Mouse (Mus musculus) megakaryocyte, embryonic 14.5 days (primary cell): Measurements from ENCODE around the gene Vax1. TPM values are rescaled to one million over a fixed set of nuclear protein-coding genes. Genes with fewer than 3 reads are reported as not detected.

Experiments
- H3K27me3 ChIP-seq: replicated peaks from 2 replicates; pipeline ENCODE3; 2012; ENCODE audit warnings: inconsistent platforms
- H3K36me3 ChIP-seq: replicated peaks from 2 replicates; pipeline ENCODE3; 2012; ENCODE audit warnings: low read length, inconsistent platforms, mixed read lengths
- H3K4me1 ChIP-seq: 2 replicates; pipeline ENCODE4 v1.6.1; 2012; ENCODE audit warnings: inconsistent platforms
- H3K4me3 ChIP-seq: replicated peaks from 2 replicates; pipeline ENCODE3; 2012; ENCODE audit warnings: moderate library complexity, mild to moderate bottlenecking, inconsistent platforms
- H3K9me3 ChIP-seq: 2 replicates; pipeline ENCODE4 v1.6.1; 2012; ENCODE audit warnings: inconsistent platforms
- FLI1 ChIP-seq: IDR thresholded peaks from 2 replicates; pipeline ENCODE4 v1.6.1; 2012; ENCODE audit warnings: low read length, inconsistent platforms, mixed read lengths
- GATA1 ChIP-seq: IDR thresholded peaks from 3 replicates; pipeline ENCODE4 v1.6.1; 2012; ENCODE audit warnings: mixed read lengths, low read length, inconsistent platforms, borderline replicate concordance
- polyA plus RNA-seq: library from polyadenylated mRNA; stranded (reverse); fragments of >175 nt; gene quantifications from 2 replicates; pipeline ENCODE4 v1.2.3, GENCODE M21; 2012; ENCODE audit warnings: low replicate concordance; ENCODE audit not compliant: insufficient read depth

Vax1 gene
- polyA plus RNA-seq, 1 experiment: not detected

- peaks cover 94% of the 10 kb centered on the region for H3K27me3 ChIP-seq
- no peaks in the 10 kb centered on the region for H3K9me3 ChIP-seq
- no peaks in the 10 kb centered on the region for H3K36me3 ChIP-seq
- H3K4me3 ChIP-seq: no peak overlapping the region
- no peak for TF ChIP-seq GATA1
- TF ChIP-seq FLI1: no peak
- peaks cover 26% of the 10 kb centered on the region for H3K4me1 ChIP-seq
Observed at GRCm38 (mm10) chr19:59170766-59171095, 875 bp upstream of the Vax1 start.

- Histone ChIP-seq H3K27me3 (peaks cover 99% of the 10 kb centered on the region), H3K4me3 (peak overlapping the region; percentile 42), H3K4me1 (peaks cover 26% of the 10 kb centered on the region), H3K9me3 (no peaks in the 10 kb centered on the region), H3K36me3 (no peaks in the 10 kb centered on the region)
- TF ChIP-seq FLI1 (no peak), GATA1 (no peak)
Observed at GRCm38 (mm10) chr19:59169143-59169935, 517 bp downstream of the Vax1 start.

GRCm38 (mm10) chr19:59168386-59168905 is 1.4 kb downstream of the Vax1 start:
- no peaks in the 10 kb centered on the region for H3K9me3 ChIP-seq
- H3K27me3 ChIP-seq: peaks cover 99% of the 10 kb centered on the region
- no peaks in the 10 kb centered on the region for H3K36me3 ChIP-seq
- no peak for TF ChIP-seq FLI1
- TF ChIP-seq GATA1: no peak
- H3K4me3 ChIP-seq: no peak overlapping the region
- H3K4me1 ChIP-seq: peaks cover 26% of the 10 kb centered on the region

DNA sequence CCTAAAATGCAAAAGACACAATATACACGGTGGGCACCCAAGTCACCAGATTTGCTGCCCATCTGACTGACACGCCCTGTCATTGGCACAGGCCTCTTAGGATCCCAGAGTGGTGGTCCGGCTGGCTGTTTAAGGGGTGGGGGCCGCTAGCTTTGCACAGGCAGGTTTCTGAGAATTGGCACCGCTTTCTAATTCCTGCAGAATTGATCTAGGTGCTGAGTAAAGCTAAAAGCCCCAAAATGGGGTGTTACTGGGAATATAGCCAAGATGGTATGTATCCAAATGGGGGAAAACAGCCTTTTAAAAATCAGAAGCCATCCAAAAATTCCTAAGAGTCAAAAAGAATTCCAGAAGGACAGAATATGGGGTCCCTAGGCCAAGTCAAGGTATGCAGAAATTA is 2.0 kb downstream of the Vax1 start:
- H3K9me3 ChIP-seq: no peaks in the 10 kb centered on the region
- no peak overlapping the region for H3K4me3 ChIP-seq
- peaks cover 99% of the 10 kb centered on the region for H3K27me3 ChIP-seq
- no peaks in the 10 kb centered on the region for H3K36me3 ChIP-seq
- no peak for TF ChIP-seq FLI1
- TF ChIP-seq GATA1: no peak
- H3K4me1 ChIP-seq: peaks cover 26% of the 10 kb centered on the region

GRCm38 (mm10) chr19:59166879-59167278 is 3.0 kb downstream of the Vax1 start:
- TF ChIP-seq FLI1 (no peak), GATA1 (no peak)
- H3K27me3 ChIP-seq: peaks cover 98% of the 10 kb centered on the region
- H3K4me1 ChIP-seq: peaks cover 26% of the 10 kb centered on the region
- H3K36me3 ChIP-seq: no peaks in the 10 kb centered on the region
- peak overlapping the region; percentile 69 for H3K4me3 ChIP-seq
- no peaks in the 10 kb centered on the region for H3K9me3 ChIP-seq

GRCm38 (mm10) chr19:59166311-59166761 is 3.5 kb downstream of the Vax1 start:
- Histone ChIP-seq H3K4me1 (peaks cover 26% of the 10 kb centered on the region), H3K4me3 (peak overlapping the region; percentile 85), H3K9me3 (no peaks in the 10 kb centered on the region), H3K36me3 (no peaks in the 10 kb centered on the region), H3K27me3 (peaks cover 98% of the 10 kb centered on the region)
- no peak for TF ChIP-seq FLI1
- no peak for TF ChIP-seq GATA1

DNA sequence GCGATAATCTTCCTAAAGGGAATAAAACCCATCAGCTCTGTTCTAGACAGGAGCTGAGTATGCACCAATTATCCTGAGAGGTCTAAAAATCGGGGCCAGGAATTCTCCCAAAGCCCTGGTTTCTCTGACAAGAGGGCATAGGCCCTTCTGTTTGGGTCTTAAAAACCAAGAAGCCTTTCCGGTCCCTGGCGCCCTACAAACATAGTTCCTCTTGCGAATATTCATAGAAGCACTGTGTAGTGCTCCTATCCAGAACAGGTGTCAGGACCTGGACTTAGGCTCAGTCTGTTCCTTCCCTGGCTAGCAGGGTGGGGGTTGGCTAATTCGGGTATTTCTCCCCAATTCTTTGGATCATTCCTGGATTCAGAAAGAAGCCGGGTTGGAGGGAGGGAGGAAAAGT is 4.3 kb downstream of the Vax1 start:
- H3K4me1 ChIP-seq: peaks cover 26% of the 10 kb centered on the region
- H3K27me3 ChIP-seq: peaks cover 98% of the 10 kb centered on the region
- H3K9me3 ChIP-seq: no peaks in the 10 kb centered on the region
- TF ChIP-seq GATA1 (no peak), FLI1 (no peak)
- H3K36me3 ChIP-seq: no peaks in the 10 kb centered on the region
- H3K4me3 ChIP-seq: no peak overlapping the region

DNA sequence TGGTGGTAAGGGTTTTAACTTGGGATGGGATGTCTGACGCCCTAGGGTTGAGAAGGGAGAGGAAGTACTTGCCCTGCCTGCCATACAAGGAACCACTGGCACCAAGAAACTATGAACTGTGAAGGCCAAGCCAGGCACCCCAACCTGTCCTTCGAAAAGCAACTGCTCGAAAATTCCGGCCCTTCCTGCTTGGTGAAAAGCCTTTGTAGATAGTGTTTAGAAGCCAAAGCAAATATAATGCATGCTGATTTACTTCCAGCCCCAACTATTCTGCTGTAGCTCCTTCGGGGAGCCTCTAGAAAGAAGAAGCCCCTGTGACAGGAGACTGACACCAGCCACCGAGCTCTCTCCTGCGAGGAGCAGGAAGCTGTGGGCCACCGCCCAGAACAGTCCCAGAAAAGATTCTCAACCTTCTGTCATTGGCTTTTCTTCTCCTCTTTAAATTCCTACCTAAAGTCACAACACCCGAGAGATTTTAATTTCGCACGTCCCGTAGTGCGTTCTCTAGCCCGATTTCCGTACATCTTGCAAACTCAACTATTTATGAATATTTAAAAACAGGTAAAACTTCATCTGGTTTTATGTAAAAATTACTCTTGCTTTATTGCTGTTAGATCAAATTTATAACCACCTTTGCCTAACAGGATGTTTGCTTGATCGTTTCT is 4.8 kb downstream of the Vax1 start:
- Histone ChIP-seq H3K27me3 (peaks cover 97% of the 10 kb centered on the region), H3K4me3 (no peak overlapping the region), H3K36me3 (no peaks in the 10 kb centered on the region), H3K9me3 (no peaks in the 10 kb centered on the region), H3K4me1 (peaks cover 21% of the 10 kb centered on the region)
- TF ChIP-seq FLI1 (no peak), GATA1 (no peak)

DNA sequence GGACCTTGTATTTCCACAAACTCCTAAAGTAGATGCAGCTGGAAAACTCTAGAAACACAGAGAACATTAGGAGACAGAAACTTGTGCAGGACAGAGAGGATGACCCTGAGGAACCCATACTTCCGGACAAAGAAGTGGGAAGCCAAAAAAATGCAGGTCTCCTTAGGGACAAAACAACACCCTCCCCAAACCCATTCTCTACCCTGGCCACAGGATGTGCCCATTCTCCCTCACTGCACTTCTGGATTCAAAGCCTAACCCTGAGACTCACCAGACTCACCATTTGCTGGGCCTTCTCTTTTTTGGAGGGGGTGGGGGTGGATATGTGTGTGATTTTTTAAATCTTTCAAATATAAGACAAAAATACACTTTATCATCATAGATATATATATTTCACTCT is 5.7 kb downstream of the Vax1 start:
- Histone ChIP-seq H3K4me1 (peaks cover 12% of the 10 kb centered on the region), H3K36me3 (no peaks in the 10 kb centered on the region), H3K4me3 (no peak overlapping the region), H3K27me3 (peaks cover 95% of the 10 kb centered on the region), H3K9me3 (no peaks in the 10 kb centered on the region)
- no peak for TF ChIP-seq FLI1
- TF ChIP-seq GATA1: no peak

GRCm38 (mm10) chr19:59156702-59157101 is 13.2 kb downstream of the Vax1 start:
- Histone ChIP-seq H3K27me3 (peaks cover 63% of the 10 kb centered on the region), H3K4me1 (peaks cover 4% of the 10 kb centered on the region), H3K4me3 (no peak overlapping the region), H3K36me3 (no peaks in the 10 kb centered on the region), H3K9me3 (peaks cover 11% of the 10 kb centered on the region)
- no peak for TF ChIP-seq FLI1
- TF ChIP-seq GATA1: no peak
